Mouse (Mus musculus) MEL-GATA-1-ER (cell line): Measurements from ENCODE around the gene Smlr1.

Experiments used
- DNase-seq: peaks from one replicate; pipeline ENCODE4 v3.0.0-alpha.2; 2012; ENCODE audit warnings: low read depth; ENCODE audit errors: extremely low read depth

The Smlr1 gene

DNA sequence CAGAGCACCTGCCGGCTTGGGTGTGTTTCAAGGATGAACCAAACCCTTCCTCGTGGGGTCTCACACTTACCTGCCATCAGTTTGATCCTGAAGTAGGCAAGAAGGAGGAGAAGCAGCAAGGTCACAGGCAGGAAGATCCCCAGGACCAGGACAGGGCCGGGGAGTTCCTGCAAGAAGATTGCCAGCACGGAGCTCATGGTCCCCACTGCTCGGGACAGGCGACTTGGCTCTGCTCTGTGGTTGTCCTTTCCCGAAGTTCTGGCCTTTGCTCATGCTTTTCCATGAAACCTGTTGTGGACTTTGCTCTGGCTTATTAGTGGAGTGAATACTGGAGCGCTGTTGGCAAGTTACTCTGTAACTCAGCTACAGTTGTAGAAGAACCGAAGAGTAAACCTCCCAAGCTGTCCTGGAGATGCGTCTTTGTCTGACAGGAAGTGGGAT is at the start of gene Smlr1:
TSS of gene Smlr1 (minus strand) at position 377 of the 441 bp plus-strand sequence.
- DNase-seq: no peak

DNA sequence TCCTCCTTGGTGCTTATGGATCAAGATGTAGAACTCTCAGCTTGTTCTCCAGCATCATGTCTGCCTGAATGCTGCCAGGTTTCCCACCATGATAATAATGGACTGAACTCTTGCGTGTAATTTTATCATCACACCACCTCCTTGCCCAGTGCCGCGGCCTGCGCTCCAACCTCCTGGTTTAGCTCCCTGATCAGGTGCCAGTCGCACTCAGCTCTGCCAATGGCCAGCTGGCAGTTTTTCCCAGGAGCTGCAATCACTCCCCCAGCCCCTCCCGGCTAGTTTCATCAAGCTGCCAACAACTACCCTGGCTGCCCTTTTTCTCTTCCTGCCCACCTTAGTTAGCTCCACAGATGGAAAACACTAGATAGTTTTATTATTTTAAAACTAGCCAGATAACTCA is 48.8 kb upstream of the Smlr1 start:
- no peak for DNase-seq

DNA sequence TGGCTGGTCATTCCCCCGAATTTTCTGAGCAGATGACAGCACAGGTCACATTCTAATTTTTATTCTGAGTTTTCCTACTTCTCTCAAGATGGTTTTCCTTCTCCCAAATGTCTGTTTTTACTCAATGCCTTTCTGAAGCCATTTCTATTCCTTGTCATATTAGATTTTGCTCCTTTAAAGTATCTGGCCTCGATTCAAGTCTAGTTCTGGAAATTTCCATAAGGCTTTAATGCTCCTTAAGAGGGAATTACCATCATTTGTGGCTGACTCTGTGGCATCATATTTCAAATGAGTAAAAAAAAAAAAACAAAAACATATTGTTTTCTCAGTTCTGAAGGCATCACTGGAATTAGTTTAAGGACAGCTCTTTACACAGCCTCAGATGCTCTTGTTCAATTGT is 44.0 kb upstream of the Smlr1 start:
- no peak for DNase-seq

DNA sequence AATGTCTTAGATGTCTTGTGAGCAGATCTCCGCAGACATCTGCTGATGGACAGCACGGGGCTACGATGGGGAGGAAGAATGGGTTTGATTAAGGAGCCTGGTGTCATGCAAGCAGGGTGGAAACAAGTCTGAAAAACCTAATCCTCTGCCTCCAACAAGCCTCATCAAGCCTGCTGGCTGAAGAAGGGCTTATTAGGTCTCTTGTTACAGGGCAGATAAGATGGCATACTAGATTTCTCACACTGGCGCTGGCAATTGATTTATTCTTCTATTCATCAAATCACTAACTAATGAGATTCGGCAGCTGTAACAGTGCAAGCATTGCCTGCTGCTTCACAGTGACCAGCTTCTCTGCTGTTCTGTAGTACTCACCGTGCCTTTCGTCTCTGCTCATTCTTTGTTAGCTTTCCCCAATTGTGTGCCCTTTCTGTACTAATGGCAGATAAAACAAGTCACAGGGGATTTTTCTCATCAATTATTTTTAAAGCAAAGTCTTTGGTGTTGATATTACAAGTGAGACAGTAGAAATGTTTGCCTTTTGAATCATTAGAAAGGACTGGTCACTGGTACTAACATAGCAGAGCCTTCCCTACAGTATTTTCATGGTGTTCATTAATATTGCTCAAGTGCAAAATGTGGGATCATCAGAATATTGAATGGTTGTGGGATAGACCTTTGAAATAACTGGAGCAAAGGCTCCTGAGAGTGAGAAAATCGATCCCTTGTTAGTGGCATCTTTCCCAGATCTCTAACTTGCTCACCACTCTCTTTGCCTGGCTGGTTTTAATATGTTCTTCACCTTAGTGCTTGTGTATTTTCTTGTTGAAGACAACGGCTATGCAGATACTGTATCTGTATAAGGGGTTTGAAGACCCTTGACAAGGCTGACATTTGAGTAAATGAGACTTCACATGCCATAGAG is 35.5 kb upstream of the Smlr1 start:
- DNase-seq: no peak

DNA sequence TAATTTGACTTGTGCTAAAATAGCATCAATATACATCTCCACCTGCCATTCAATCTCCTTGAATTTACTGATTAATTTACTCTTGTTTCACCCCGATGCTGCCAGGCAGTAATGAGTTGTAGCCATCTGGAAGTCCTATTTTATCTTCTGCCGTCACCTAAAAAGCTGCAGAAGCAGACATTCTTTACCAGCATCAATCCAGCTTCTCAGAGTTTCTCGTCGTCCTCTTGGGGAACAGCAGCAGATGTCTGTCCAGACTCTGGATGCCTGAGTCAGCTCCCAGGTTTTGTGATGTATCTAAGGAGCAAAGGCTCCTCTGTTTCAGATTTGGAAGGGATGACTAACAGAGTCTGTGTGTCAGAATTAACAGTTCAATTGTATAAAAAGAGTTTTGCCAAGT is 16.9 kb upstream of the Smlr1 start:
- no peak for DNase-seq

DNA sequence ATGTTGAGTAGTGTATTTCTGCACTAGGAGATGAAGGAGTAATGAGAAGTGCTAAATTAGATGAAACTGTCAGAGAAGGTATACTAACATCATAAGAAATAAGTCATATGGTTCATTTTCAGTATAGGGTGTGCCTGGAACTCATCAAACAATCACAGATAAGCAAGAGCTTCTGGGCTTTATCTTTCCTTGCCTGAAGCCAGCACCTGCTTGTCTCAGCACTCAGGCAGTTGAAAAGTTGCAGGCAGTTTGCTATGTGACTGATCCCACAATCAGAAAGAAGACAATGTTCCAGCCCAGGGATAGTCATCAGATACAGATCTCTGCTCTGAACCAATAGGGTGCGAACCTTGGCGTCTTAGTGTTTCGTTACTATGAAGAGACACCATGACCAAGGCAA is 5.0 kb upstream of the Smlr1 start:
- DNase-seq: no peak

DNA sequence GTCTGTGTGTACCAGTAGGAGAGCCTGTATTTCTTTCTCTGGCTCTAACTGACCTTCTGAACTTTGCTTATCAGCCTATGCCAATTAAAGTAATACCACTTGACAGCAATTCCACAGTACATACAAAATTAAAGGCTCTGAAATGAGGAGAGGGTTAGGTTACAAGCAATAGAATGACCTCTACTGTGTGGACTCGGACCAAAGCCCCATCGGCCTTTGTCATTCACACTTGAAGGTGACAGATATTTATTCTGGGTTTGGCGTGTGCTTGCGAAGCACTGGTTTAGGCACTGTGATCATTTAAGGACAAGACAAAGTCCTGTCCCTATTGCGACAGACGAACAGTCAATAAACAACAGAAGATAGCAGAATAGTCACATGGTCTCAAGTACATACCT is 3.7 kb upstream of the Smlr1 start:
- DNase-seq: no peak

DNA sequence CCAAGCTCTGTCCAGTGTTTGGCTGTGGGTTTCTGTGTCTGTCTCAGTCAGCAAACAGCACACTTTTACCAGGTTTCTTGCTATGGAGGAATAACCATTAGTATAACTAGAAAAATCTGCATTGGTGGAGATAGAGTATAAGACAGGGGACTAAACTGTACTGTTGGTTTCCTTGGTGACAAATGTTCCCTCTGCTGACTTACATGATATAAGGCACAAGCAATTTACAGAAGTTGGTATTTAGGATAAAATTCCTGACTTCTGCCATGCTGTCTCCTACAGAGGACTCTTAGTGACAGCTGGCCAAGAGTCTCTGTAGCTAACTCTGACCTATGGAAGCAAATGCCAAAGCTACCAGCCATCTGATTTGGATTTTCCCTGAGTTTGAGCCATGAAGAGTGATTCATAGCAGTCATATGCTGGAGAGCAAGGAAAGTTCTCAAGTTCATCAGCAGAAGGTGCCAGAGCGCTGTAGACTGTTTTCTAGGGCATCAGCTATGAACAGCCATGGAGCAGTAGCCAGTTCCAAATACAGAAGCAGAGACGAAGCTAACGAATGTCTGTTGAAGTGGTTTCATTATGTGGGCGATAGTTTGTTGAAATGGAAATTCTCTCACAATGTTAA is 3.2 kb upstream of the Smlr1 start:
- no peak for DNase-seq

DNA sequence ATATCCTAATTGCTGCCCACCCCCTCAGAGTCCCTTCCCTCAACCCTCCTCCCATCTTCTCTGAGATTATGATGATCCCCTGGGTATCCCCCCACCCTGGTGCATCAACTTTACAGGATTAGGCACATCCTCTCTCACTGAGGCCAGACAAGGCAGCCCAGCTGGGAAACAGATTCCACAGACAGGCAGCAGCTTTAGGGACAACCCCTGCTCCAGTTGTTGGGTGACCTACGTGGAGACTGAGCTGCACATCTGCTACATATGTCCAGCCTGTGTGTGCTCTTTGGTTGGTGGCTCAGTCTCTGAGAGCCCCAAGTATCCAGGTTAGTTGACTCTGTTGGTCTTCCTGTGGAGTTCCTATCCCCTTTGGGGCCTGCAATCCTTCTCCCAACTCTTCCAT is 2.7 kb upstream of the Smlr1 start:
- DNase-seq: no peak

DNA sequence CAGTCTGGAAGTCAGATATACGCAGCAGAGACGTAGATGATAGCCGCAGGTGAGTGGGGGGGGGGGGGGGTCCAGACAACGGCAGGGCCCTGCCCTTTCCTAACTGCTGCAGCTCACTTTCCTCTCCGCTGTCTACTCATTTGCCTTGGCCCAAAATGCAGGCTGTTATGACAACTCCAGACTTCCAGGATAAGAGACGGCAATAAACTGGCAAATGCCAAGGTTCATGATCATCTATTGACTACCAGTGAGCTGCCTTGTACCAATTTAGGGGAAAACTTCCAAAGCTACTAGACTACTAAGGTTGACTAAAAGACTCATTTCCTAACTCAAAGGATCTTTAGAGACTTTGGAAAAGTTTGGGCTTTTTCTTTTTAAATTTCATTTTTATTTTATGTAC is 554 bp upstream of the Smlr1 start:
- DNase-seq: no peak

DNA sequence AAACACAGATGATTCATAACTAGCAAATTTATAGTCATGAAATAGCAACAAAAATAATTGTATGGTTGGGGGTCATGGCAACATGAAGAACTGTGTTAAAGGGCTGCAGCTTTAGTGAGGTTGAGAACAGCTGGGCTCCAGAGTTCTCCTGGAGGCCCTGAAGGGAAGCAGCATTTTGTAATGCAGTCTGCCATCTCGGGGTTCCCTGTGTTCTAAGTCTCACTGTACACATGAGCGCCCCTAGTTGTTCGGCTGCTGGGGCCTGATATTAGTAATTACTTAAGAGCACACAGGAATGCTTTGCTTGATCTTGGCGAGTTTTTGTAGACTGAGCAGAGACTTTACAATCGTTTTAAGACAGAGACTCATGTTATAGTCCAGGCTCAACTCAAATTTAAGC is 1.6 kb downstream of the Smlr1 start:
- no peak for DNase-seq

DNA sequence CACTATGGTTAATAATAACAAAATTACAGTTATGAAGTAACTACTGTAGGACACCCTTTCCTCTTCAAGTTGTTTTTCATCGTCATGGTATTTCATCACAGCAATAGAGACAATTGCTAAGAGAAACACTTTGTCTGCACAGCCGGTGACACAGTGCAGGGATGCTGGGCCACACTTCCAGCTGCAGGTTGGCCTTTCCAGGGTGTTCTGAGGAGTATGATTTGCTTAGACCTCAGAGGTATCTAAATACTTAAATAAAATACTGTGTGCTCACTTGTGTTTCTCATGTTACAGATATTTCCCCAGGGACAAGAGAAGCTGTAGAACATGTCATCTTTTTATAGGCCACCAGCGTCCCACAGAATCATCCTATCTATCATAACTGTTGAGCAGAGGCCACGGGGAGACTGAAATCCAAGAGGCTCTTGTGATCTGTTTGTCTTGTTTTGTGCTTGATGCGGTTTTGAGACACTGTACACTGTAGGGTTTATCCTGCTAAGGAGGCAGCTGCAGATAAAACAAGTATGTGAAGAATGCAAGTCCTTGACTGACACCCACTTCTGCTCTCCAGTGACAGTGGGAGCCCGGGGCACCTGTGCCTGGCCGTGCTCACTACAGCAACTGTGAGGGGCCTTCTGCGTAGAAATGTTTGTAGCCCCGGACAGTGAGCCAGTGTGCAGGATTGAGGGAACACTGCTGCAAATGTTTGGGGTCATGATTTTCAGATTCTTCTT is 2.4 kb downstream of the Smlr1 start:
- DNase-seq: no peak

DNA sequence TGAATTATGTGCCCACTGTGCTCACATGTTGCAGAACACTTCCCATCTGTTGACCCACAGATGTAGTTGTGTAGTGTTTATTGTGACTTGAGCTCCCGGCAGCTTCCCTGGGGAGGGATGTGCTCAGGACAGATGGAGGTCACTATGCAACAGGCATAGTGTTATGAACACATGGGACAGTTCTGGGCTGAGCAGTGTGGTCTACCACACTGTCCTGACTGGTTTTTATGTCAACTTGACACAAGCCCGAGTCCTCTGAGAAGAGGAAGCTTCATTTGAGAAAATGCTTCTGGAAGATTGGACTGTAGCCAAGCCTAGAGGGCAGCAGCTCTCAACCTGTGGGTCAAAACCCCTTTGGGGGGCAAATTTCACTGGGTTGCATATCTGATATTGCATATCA is 3.0 kb downstream of the Smlr1 start:
- DNase-seq: no peak

DNA sequence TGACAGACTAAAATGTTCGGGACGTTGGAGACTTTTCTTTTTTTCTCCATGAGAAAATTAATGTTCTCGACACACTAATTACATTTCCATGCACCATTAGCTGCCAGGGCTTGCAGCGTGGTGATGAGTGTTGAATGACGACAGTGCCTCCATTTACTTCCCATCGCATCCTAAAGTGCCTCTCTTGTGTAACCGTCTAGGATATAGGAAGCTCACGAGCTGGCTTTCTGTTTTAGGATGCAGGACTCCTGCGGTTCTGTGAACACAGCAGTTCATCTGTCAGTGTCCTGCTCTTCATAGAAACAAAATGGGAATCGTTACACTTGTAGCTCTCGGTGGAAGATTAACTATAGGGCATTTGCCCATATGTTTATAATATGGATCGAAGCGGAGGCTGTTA is 4.7 kb downstream of the Smlr1 start:
- DNase-seq: no peak

DNA sequence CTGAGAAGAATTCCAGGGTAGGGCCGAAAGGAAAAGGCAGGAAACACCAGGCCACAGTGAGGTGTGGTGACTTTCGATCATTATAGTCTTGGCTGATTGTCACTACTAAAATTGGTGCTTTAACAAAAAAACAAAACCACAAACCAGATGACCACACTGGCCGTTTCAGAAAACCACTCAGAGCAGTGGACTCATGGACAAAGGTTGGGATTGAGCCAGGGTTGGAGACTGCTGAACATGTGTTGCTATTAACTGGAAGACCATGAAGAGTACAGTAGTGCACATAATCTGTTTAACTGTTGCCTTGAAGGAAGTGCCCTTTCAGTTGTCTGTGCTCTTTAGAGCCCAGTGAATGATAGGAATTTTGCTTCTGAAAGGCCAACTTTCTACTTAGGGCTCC is 8.9 kb downstream of the Smlr1 start:
- no peak for DNase-seq

DNA sequence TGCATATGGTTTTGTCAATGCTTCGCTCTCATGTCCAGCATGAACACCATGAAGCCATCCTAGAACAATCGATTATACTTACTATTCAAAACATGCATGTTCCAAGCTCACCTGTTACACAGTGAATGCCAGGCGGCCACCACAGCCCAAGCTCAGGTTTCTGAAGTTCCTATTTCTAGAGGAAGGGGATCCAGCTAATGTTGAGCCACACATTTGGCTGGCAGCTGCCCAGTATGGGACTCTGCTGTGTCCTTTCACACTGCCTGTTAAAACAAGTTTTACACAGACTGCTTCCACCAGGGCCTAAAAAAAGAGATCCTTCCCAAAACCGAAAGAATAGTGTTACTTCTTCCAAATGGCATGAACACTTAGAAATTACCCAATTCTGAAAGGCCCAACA is 9.4 kb downstream of the Smlr1 start:
- no peak for DNase-seq

DNA sequence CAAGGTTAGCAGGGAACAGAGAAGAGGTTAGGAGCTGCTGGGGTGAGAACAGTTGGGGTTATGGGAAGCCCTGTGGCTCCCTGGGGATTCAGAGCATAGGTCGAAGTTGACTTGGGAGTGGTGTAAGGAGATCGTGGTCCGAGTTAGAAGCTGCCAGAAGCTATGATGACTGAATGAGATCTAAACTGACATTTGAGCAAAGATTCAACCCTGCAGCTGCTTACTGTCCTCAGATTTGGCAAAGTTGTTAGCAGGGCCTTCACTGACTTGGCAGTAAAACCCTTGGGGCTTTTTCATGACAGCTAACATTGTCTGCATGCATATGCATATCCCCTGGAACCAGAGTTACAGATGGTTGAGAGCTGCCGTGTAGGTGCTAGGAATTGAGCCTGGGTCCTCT is 9.9 kb downstream of the Smlr1 start:
- DNase-seq: no peak

DNA sequence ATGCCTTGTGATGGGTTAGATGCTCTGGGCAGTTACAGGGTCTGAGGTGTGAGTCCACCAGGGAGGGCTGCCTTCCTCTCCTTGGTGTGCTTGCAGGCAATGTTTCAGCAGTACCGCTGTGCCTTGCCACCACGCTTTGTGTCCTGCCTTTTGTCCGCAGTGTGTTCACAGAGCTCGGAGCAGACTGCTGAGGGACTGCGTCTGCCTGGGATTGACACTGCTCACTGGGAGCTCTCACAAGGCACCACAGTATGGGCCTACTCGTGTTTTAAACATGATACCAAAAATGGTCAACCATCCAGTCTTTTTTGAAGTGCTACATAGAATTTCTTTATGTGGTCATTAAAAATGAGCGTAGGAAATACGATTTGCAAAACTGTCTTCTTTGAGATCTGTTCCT is 12.3 kb downstream of the Smlr1 start:
- no peak for DNase-seq

DNA sequence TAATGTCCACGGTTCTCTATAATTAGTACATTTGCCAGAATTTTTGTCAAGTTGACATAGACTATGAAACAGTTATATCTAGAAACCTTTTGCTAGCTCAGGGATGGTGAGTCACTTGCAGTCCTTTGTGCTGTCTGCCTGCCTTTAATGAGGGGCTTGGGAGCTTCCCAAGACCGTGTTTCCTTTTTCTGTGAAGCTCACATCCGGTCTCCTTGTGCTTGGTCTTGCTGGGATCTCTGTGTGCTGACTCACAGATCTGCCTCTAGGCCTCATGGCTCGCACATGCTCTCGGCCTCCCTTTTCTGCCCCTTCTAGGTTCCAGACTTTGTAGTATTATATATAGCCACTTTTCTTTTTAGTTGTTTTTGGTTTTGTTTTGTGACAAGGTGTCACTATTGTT is 15.6 kb downstream of the Smlr1 start:
- no peak for DNase-seq

DNA sequence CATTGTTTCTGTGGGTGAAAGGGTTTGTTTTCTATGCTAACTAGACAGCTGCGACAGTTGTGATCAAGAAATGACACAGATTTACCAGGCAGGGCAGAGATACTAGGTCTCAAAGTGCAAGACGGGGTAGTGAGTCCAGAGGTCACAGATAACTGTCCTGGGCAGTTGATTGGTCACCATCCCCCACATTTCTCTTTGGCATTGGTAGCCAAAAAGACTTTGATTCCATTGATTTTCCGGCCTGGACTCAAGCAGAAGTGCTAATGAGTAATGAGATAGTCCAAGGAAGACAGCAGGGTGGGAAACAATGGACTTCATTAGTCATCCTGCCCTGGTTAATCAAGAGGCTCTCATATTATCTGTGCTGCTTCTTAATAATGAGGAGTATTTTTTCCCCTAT is 16.1 kb downstream of the Smlr1 start:
- no peak for DNase-seq

DNA sequence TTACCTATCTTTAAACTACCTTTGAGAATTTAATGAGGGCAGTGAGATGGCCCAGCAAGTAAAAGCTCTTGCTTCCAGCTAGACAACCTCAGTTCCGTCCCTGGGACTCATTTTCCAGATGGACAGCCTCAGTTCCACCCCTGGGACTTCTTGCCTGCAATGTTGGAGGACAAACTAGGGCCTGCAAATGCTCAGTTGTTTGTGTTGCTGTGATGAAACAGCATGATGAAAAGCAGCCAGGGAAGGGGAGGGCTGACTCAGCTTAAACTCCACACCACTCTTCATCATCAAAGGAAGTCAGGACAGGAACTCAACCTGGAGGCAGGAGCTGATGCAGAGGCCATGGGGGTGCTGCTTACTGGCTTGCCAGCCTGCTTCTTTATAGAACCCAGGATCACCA is 22.2 kb downstream of the Smlr1 start:
- no peak for DNase-seq

DNA sequence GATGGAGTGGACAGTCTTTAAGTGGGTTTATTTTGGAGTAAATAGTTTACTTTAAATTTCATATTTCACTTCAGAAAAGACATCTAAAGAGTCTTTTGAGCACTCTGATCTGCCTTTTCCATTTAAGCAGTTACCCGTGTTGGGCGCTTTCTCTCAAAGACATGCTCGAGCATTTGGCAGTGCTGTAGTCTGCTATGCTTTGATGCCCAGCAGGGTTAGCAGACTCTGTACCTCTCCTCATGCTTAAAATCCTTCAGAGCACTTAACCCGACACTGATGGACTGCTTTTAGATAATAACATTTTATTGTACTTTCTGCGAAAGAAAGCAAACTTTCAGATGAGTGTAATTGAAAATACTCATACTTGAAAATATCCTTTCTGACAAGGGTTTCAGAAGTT is 32.8 kb downstream of the Smlr1 start:
- no peak for DNase-seq
